Mouse (Mus musculus) splenic B cell, adult 2 months (primary cell): ENCODE results near the gene Hist1h3d.
"Not testable (repeated sequence)": the region's sequence is repeated elsewhere in the genome, so short reads cannot be mapped to it uniquely, and the experiment has no call there.

Experiments
- DNase-seq: peaks from one replicate; pipeline ENCODE4 v3.0.0-alpha.2; 2011; ENCODE audit warnings: low read depth, low spot score
- H3K27me3 ChIP-seq: 2 replicates; pipeline ENCODE4 v1.6.1; 2012; ENCODE audit warnings: mild to moderate bottlenecking, low read length, moderate library complexity, mixed read lengths; ENCODE audit not compliant: control insufficient read depth, poor library complexity, insufficient read depth, severe bottlenecking
- H3K36me3 ChIP-seq: 2 replicates; pipeline ENCODE4 v1.6.1; 2012; ENCODE audit warnings: mild to moderate bottlenecking, low read length, moderate library complexity, mixed read lengths; ENCODE audit not compliant: control insufficient read depth, poor library complexity, insufficient read depth, severe bottlenecking

The Hist1h3d gene

DNA sequence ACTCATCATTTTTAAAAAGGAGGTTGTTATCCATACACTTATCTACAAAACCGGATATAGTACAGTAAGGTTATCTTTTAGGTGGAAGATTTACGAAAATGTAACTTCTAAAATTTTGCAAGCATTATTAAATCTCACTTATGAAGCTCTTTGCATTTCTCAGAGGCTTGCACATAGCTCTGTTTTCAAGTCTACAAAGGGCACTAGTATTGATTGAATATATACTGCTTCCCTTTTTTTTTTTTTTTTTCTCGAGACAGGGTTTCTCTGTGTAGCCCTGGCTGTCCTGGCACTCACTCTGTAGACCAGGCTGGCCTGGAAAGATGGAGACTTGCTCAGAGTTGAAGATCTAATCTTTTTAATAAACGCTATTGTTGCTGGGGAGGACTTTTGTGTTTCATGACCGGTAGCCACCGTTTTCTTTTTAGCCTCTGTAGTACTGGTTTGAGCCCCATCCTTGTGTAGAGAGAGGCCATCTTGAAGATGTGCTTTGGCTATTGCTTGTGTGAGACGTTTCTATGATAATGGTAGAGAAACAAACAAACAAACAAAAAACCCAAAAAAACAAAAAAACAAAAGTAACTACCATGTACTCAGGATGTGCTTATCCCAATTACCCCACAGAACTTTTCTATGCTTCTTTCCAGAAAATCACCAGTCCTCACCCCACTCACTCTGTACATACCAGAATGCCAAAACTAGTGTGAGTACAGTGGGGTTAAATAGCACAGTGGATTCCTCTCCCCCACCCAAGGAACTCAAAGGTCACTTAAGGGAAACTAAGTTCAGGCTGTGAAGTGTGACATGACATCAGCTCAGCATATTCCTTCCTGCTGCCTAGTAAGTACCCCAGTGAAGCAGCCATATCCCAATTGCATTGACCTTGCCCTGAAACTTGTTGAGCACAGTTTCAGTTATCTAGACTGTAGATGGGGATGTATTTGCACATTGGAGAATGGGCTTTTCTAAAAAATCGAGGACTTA, 23.3 kb upstream of the Hist1h3d start:
- Histone ChIP-seq H3K27me3 (no peaks in the 10 kb centered on the region), H3K36me3 (no peaks in the 10 kb centered on the region)
- DNase-seq = no peak

DNA sequence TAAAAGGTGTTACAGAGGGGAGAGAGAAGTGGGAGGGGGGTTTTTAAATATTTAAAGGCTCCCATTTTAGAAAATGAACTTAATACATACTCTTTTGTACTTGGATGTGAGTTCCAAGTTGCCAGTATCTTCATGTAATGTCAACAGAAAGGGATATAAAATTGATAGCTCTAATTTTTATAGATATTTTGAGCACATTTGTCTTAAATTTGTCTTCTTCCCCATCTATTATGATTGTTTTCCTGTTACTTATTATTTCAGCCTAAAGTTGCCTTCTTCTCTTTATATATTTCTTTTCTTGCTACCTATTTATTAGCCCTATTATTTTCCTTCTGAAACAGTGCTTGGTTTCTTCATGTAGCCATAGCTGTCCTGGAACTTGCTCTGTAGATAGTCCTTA, 22.6 kb upstream of the Hist1h3d start, which contains the start of gene Hist1h1d:
Gene Hist1h1d, plus strand, starts transcription at position 301 of the 400 bp plus-strand sequence.
- no peaks in the 10 kb centered on the region for H3K27me3 ChIP-seq
- no peaks in the 10 kb centered on the region for H3K36me3 ChIP-seq
- DNase-seq = no peak

DNA sequence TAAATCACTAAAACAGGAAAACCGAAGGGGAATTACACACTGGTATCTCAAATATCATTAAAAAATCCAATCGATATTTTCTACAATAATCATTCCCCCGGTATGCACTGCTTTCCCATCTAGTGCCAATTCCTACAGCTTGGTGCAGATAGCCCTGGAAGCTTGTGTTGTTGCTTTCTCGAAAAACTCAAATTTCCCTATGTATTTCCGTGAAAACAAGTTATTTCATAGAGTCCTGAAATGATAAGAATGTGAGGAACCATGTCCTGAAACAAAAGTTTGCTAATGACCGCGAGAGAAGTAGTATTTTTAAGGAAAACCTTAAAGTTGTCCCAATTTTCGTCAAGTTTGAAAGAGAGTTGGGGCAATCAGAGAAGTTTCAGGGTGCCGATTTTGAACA, 21.2 kb upstream of the Hist1h3d start:
- H3K27me3 ChIP-seq = no peaks in the 10 kb centered on the region
- DNase-seq = no peak
- no peaks in the 10 kb centered on the region for H3K36me3 ChIP-seq

DNA sequence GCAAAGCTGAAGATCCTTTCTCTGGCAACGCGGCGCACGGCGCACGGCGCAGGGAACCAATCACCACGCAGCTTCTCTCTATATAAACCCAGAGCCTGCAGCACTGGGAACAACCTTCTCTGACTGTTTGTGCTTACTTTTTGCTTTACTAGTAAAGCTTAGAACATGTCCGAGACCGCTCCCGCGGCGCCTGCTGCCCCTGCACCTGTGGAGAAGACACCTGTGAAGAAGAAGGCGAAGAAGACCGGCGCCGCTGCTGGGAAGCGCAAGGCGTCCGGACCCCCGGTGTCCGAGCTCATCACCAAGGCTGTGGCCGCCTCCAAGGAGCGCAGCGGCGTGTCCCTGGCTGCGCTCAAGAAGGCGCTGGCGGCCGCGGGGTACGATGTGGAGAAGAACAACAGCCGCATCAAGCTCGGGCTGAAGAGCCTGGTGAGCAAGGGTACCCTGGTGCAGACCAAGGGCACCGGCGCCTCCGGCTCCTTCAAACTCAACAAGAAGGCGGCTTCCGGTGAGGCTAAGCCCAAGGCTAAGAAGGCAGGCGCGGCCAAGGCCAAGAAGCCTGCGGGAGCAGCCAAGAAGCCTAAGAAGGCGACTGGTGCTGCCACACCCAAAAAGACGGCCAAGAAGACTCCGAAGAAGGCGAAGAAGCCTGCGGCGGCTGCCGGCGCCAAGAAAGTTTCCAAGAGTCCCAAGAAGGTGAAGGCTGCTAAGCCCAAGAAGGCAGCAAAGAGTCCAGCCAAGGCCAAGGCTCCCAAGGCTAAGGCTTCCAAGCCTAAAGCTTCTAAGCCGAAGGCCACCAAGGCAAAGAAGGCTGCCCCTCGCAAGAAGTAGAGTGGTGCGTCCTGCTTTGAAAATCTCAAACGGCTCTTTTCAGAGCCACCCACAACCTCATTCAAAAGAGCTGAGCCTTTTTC, 20.4 kb upstream of the Hist1h3d start:
- Histone ChIP-seq H3K36me3 (no peaks in the 10 kb centered on the region), H3K27me3 (no peaks in the 10 kb centered on the region)
- DNase-seq = peak; percentile 85

DNA sequence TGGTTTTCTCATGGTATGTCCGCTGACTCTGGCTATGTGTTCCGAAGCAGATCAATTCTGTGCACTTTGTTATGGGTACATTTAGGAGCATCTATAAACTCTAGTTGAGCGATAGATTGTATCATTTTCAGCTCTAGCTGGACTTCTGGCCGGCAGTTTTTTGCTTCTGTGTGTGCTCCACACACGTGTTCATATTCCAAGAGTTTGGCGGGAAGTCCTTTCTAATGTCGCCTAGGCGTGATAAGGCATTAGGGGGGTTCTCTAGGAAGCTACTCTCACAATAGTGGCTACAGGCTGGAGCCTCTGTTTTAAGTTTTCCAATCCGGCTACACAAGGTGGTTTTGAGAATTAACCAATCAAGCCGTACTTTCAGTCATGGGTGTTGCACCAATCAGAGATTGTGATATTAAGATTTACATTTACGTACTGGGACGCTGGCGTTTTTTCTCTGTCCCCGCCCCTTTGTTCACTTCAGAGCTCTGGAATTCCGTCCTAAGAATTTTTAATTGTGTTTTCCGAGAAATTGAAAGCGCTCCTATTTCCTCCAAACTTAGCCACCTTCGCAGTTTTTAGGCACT, 19.6 kb upstream of the Hist1h3d start:
- H3K27me3 ChIP-seq = no peaks in the 10 kb centered on the region
- H3K36me3 ChIP-seq = no peaks in the 10 kb centered on the region
- DNase-seq = peak; percentile 88

DNA sequence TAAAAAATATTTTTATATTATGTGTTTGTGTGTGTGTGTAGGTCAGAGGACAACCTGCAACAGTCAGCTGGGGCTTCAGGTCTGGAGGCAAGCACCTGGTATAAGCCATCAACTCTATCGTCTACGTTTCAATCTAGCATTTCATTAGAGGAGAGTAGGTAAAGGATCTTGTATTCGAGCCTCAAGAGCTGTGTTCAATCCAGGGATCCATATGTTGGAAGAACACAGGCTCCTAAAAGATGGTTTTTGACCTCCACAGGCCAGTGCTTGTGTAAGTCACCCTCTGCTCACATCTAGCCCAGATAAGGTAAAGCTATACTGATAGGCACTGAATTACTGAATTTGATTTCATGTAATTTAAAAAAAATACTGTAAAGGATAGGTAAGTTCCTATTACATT, 18.7 kb upstream of the Hist1h3d start:
- Histone ChIP-seq H3K27me3 (no peaks in the 10 kb centered on the region), H3K36me3 (no peaks in the 10 kb centered on the region)
- DNase-seq = no peak

DNA sequence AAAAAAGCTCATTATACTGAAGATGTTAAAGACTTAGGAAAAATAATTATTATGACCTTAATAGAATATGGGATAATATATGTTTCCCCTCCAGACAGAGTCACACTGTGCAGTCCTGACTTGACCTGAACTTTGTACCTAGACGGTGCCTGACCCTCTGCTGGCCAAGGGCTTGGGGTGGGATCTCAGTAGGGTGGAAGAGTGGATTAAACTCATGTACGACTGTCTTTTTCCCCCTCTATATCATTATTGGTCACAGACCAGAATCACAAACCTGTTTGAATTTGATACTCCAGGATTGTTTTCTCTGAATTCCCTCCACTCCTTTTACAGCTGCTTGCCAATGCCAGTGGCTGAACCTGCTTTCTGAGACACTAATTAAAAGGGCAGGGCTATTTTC, 14.9 kb upstream of the Hist1h3d start:
- not testable (repeated sequence) for H3K27me3 ChIP-seq, H3K36me3 ChIP-seq, DNase-seq

DNA sequence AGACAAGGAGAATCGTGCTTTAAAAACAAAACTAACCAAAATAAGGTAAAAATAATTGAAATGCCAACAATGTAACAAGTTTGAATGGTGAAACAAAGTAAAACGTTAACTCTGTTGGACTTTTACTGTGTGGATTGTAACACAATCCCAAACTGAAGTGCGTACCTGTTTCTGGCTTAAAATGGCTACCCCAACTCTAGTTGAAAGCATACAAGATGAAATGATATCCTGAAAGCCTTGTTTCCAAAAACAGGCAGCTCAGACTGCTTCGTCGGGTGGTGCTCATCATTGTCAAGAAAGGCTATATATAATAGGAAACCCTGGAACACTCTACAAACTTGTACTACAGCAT, 14.1 kb upstream of the Hist1h3d start:
- not testable (repeated sequence) for DNase-seq, H3K27me3 ChIP-seq, H3K36me3 ChIP-seq

DNA sequence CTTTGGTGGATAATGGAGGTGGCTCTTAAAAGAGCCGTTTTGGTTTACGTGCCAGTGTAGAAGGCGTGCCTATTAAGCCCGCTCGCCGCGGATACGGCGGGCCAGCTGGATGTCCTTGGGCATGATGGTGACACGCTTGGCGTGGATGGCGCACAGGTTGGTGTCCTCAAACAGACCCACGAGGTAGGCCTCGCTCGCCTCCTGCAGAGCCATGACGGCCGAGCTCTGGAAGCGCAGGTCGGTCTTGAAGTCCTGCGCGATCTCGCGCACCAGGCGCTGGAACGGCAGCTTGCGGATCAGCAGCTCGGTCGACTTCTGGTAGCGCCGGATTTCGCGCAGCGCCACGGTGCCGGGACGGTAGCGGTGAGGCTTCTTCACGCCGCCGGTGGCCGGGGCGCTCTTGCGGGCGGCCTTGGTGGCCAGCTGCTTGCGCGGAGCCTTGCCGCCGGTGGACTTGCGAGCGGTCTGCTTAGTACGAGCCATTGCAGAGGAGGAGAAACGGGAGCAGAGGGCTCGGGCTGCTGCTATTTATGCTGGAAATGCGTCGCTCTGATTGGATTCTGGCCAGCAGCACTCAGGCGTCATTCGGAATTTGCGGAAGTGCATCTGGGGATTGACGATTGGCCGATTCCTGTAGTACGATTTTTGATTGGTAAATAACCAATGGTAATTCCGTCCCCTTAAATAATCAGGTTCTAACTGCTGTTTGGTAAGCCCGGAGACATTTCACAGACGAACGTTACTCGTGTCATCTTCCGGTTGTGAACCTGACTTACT, 13.5 kb upstream of the Hist1h3d start, which contains the start of gene Hist1h3e:
Gene Hist1h3e, minus strand, starts transcription at position 487 of the 777 bp plus-strand sequence.
- not testable (repeated sequence) for H3K27me3 ChIP-seq, H3K36me3 ChIP-seq
- peak; percentile 99 for DNase-seq

DNA sequence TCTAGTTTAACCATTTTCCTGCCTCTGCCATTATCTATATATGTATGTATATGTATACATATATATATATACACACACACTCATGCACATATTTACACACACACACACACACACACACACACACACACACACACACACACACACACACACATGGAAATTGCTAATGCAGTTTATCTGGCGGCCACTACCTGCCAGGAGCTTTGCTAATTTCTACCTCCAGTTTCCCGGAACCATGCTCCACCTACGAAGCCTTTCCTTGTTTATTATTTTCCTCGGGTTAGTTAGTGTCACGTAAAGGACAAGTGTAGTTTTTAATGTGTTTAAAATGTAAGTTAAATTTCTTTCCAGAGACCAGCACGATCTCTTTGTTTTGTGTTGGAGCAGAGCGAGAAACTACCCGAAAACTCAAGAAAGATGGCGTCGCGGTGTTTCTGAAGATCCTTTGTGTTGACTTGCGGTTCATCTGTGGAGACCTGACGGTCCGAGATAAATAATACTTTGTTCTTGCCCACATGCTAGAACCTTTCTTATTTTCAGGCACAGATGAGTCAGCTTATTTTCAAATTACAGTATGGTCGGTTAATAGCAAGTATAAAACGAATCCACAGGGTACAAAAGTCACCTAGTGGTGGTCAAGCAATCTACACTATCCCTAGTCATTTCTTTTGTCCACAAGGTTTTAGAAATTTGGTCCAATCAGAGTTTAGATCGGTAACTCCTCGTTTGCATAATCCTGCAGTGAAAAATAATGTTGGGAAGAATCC, 12.7 kb upstream of the Hist1h3d start:
- peak; percentile 64 for DNase-seq
- no peaks in the 10 kb centered on the region for H3K36me3 ChIP-seq
- no peaks in the 10 kb centered on the region for H3K27me3 ChIP-seq

DNA sequence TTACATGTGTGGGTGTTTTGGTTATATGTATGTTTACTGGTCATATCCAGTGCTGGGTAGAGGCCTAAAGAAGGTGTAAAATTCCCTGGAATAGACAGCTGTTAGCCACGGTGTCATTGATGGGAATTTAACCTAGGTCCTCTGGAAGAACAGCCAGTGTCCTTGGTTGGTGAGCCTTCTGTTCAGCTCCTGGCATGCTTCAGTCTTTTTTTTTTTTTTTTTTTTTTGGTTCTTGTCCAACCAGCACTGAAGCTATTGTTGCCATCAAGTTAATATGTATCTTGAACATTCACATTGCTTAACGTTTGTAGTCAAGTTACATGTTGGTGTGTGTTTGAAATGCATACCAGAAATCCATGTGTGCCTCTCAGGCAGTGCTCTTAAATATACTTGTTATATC, 11.1 kb upstream of the Hist1h3d start:
- H3K36me3 ChIP-seq = no peaks in the 10 kb centered on the region
- no peaks in the 10 kb centered on the region for H3K27me3 ChIP-seq
- no peak for DNase-seq

DNA sequence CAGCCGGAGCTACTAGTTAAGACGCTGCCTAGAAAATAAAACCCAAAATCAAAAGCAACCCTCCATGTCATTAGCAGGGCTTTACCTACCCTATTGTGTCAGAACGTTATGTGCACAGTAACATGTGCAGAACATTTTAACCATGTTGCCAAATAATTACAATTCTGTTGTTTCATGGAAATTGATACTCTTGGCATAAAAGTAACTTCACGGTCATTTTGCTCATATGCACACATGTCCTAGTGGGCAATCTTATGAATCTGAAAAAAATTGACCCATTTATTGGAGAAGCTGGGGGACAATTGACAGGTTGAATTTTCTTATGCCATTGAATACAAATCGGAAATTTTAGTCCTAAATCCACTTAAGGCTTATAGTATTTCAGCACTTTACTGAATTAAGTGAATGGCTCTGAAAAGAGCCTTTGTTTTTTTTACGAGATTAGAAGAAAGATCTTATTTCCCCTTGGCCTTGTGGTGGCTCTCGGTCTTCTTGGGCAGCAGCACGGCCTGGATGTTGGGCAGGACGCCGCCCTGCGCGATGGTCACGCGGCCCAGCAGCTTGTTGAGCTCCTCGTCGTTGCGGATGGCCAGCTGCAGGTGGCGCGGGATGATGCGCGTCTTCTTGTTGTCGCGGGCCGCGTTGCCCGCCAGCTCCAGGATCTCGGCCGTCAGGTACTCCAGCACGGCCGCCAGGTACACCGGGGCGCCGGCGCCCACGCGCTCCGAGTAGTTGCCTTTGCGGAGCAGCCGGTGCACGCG, 5.1 kb upstream of the Hist1h3d start:
- H3K36me3 ChIP-seq, H3K27me3 ChIP-seq: not testable (repeated sequence)
- peak; percentile 29 for DNase-seq

DNA sequence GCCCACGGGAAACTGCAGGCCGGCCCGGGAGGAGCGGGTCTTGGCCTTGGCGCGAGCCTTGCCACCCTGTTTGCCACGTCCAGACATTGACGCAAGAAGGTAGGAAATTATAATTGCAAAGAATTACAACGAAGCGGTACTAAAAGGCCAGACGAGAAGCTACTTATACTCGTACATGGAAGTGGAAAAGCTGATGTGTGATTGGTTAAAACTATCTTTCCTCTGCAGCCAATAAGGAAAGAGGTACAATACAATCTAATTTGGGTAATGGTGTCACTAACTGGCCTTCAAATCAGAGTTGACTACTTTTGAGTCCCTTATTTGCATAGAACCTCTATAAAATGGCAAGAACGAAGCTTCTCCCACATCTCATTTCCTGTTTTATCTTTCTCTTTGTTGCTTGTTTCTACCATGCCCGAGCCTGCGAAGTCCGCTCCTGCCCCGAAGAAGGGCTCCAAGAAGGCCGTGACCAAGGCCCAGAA, 4.5 kb upstream of the Hist1h3d start, which contains the start of the genes Hist1h2ae and Hist1h2bg:
Gene Hist1h2ae, minus strand, starts transcription at position 199 of the 482 bp plus-strand sequence.
Gene Hist1h2bg, plus strand, starts transcription at position 375 of the 482 bp plus-strand sequence.
- Histone ChIP-seq H3K27me3 (no peaks in the 10 kb centered on the region), H3K36me3 (no peaks in the 10 kb centered on the region)
- peak; percentile 95 for DNase-seq
